Mouse (Mus musculus) MEL (cell line): Measurements from ENCODE around the gene Shcbp1l. TPM values are rescaled to one million over a fixed set of nuclear protein-coding genes. Genes with fewer than 3 reads are reported as not detected.
"Not testable (repeated sequence)": the region's sequence is repeated elsewhere in the genome, so short reads cannot be mapped to it uniquely, and the experiment has no call there.

Experiments used
- DNase-seq: peaks from one replicate; pipeline ENCODE4 v3.0.0; 2011; ENCODE audit warnings: low read depth, low spot score
- H3K27ac ChIP-seq: 2 replicates; pipeline ENCODE4 v1.5.1; 2012; ENCODE audit warnings: low read depth, mild to moderate bottlenecking, control low read depth, low read length, moderate library complexity; ENCODE audit not compliant: control insufficient read depth
- H3K27me3 ChIP-seq, 2 experiments: fragments of 150-350 bp in 1 of 2; sonication (generic) in 1 of 2; 2 replicates each; pipeline ENCODE4 v1.6.1; 2012; ENCODE audit warnings: low read length in 2 of 2, mild to moderate bottlenecking in 2 of 2, improper control_type of control experiment in 1 of 2, moderate library complexity in 1 of 2; ENCODE audit not compliant: insufficient read depth in 2 of 2, control insufficient read depth in 1 of 2
- H3K36me3 ChIP-seq, 2 experiments: 2 replicates each; pipeline ENCODE4 v1.6.1; 2012 to 2014; ENCODE audit warnings: low read length in 2 of 2, improper control_type of control experiment in 1 of 2, inconsistent platforms in 1 of 2, mild to moderate bottlenecking in 1 of 2; ENCODE audit not compliant: insufficient read depth in 2 of 2, control insufficient read depth in 1 of 2
- H3K4me1 ChIP-seq, 2 experiments: fragments of 150-350 bp in 1 of 2; sonication (generic) in 1 of 2; 2 replicates each; pipeline ENCODE4 v1.6.1; 2012; ENCODE audit warnings: low read length in 2 of 2, improper control_type of control experiment in 1 of 2, mild to moderate bottlenecking in 1 of 2; ENCODE audit not compliant: insufficient read depth in 2 of 2, control insufficient read depth in 1 of 2
- H3K4me3 ChIP-seq, 2 experiments: fragments of 150-350 bp in 1 of 2; sonication (generic) in 1 of 2; 2 replicates each; pipeline ENCODE4 v1.5.1; 2012; ENCODE audit warnings: low read depth in 2 of 2, low read length in 2 of 2, mild to moderate bottlenecking in 2 of 2, moderate library complexity in 2 of 2, control low read depth in 1 of 2, improper control_type of control experiment in 1 of 2; ENCODE audit not compliant: control insufficient read depth in 1 of 2, insufficient read depth in 1 of 2
- H3K79me2 ChIP-seq: 2 replicates; pipeline ENCODE4 v1.6.1; 2012; ENCODE audit warnings: mild to moderate bottlenecking, low read length, moderate library complexity; ENCODE audit not compliant: control insufficient read depth, poor library complexity, insufficient read depth
- H3K9ac ChIP-seq: 2 replicates; pipeline ENCODE4 v1.6.1; 2012; ENCODE audit warnings: low read depth, mild to moderate bottlenecking, control low read depth, low read length, moderate library complexity; ENCODE audit not compliant: control insufficient read depth, poor library complexity, severe bottlenecking
- H3K9me3 ChIP-seq: fragments of 150-350 bp; sonication (generic); replicated peaks from 2 replicates; pipeline ENCODE4 v1.6.1; 2012; ENCODE audit warnings: mild to moderate bottlenecking, low read length, improper control_type of control experiment, moderate library complexity; ENCODE audit not compliant: insufficient read depth
- BHLHE40 ChIP-seq: IDR thresholded peaks from 2 replicates; pipeline ENCODE4 v1.6.1; 2012; ENCODE audit warnings: low read depth, mild to moderate bottlenecking, inconsistent platforms, low read length, improper control_type of control experiment, borderline replicate concordance
- CHD1 ChIP-seq: IDR thresholded peaks from 2 replicates; pipeline ENCODE4 v1.6.1; 2012; ENCODE audit warnings: low read depth, mild to moderate bottlenecking, inconsistent platforms, low read length, improper control_type of control experiment
- CTCF ChIP-seq, 3 experiments: IDR thresholded peaks in 2 of 3; conservative IDR thresholded peaks in 1 of 3; 2 replicates each; pipeline ENCODE4 v1.5.1; 2011 to 2012; ENCODE audit warnings: low read length in 3 of 3, low read depth in 2 of 3, mild to moderate bottlenecking in 2 of 3, improper control_type of control experiment in 1 of 3, inconsistent platforms in 1 of 3, mixed read lengths in 1 of 3, moderate library complexity in 1 of 3; ENCODE audit not compliant: control insufficient read depth in 1 of 3, insufficient read depth in 1 of 3, poor library complexity in 1 of 3, severe bottlenecking in 1 of 3
- E2F4 ChIP-seq: IDR thresholded peaks from 2 replicates; pipeline ENCODE4 v1.6.1; 2011; ENCODE audit warnings: low read depth, low read length, improper control_type of control experiment, borderline replicate concordance
- ETS1 ChIP-seq: IDR thresholded peaks from 2 replicates; pipeline ENCODE4 v1.6.1; 2012; ENCODE audit warnings: low read depth, mild to moderate bottlenecking, inconsistent platforms, low read length, improper control_type of control experiment, moderate library complexity
- GATA1 ChIP-seq: IDR thresholded peaks from 2 replicates; pipeline ENCODE4 v1.6.1; 2011; ENCODE audit warnings: low read depth, low read length, improper control_type of control experiment
- HCFC1 ChIP-seq: IDR thresholded peaks from 2 replicates; pipeline ENCODE4 v1.6.1; 2012; ENCODE audit warnings: low read depth, mild to moderate bottlenecking, inconsistent platforms, low read length, improper control_type of control experiment, moderate library complexity
- MAX ChIP-seq: IDR thresholded peaks from 2 replicates; pipeline ENCODE4 v1.6.1; 2011; ENCODE audit warnings: low read length, improper control_type of control experiment
- MXI1 ChIP-seq: IDR thresholded peaks from 2 replicates; pipeline ENCODE4 v1.6.1; 2011; ENCODE audit warnings: mild to moderate bottlenecking, low read depth, low read length, improper control_type of control experiment
- MYC ChIP-seq: IDR thresholded peaks from 2 replicates; pipeline ENCODE4 v1.6.1; 2011; ENCODE audit warnings: low read depth, mild to moderate bottlenecking, low read length, improper control_type of control experiment, moderate library complexity
- NRF1 ChIP-seq: IDR thresholded peaks from 2 replicates; pipeline ENCODE4 v1.6.1; 2014; ENCODE audit warnings: low read depth, mild to moderate bottlenecking, inconsistent platforms, low read length, improper control_type of control experiment, moderate library complexity; ENCODE audit not compliant: poor library complexity, insufficient read depth, severe bottlenecking
- RCOR1 ChIP-seq: IDR thresholded peaks from 2 replicates; pipeline ENCODE4 v1.6.1; 2012; ENCODE audit warnings: low read depth, mild to moderate bottlenecking, inconsistent platforms, low read length, improper control_type of control experiment
- SIN3A ChIP-seq: IDR thresholded peaks from 2 replicates; pipeline ENCODE4 v1.6.1; 2012; ENCODE audit warnings: low read length, improper control_type of control experiment, inconsistent platforms
- TCF12 ChIP-seq: IDR thresholded peaks from 2 replicates; pipeline ENCODE4 v1.6.1; 2014; ENCODE audit warnings: low read depth, mild to moderate bottlenecking, inconsistent platforms, low read length, improper control_type of control experiment, moderate library complexity
- UBTF ChIP-seq: IDR thresholded peaks from 2 replicates; pipeline ENCODE4 v1.6.1; 2012; ENCODE audit warnings: low read depth, mild to moderate bottlenecking, inconsistent platforms, low read length, improper control_type of control experiment, moderate library complexity, borderline replicate concordance; ENCODE audit not compliant: insufficient read depth
- ZC3H11A ChIP-seq: IDR thresholded peaks from 2 replicates; pipeline ENCODE4 v1.6.1; 2012; ENCODE audit warnings: low read depth, mild to moderate bottlenecking, inconsistent platforms, low read length, improper control_type of control experiment
- polyA plus RNA-seq, 2 experiments: library from polyadenylated mRNA; stranded (reverse) in 1 of 2; unstranded in 1 of 2; fragments of >175 nt in 1 of 2; fragments of >200 nt in 1 of 2; gene quantifications; 2 replicates each; pipeline versions ENCODE4 v1.2.1 to v1.2.4; 2012; ENCODE audit warnings: low replicate concordance in 2 of 2, low read depth in 1 of 2; ENCODE audit not compliant: insufficient read length in 2 of 2, insufficient read depth in 1 of 2, missing spikeins in 1 of 2
- total RNA-seq: library from RNA; depleted of rRNA; stranded (reverse); fragments of 300-350 nt; gene quantifications from 2 replicates; pipeline ENCODE4 v1.2.3, GENCODE M21; 2012

Gene Shcbp1l
- total and polyA plus RNA-seq, 3 experiments = 2.4 to 3.7 TPM; not detected in 1

GRCm38 (mm10) chr1:153411723-153412122, 13.2 kb upstream of the Shcbp1l start:
- TF ChIP-seq UBTF = no peak
- TF ChIP-seq ZC3H11A = no peak
- no peak for TF ChIP-seq RCOR1
- TF ChIP-seq E2F4 = no peak
- no peak for TF ChIP-seq NRF1
- Histone ChIP-seq H3K27me3 (no peaks in the 10 kb centered on the region), H3K4me1 (peaks cover 0 to 8% of the 10 kb centered on the region in 2 experiments; a peak in 2 of 4 replicates), H3K9me3 (no peaks in the 10 kb centered on the region), H3K79me2 (peaks cover 6% of the 10 kb centered on the region), H3K9ac (no peak overlapping the region), H3K27ac (no peak overlapping the region), H3K4me3 (no peak overlapping the region), H3K36me3 (peaks cover 0 to 5% of the 10 kb centered on the region in 2 experiments; a peak in 2 of 4 replicates)
- no peak for DNase-seq

- not testable (repeated sequence) for H3K36me3 ChIP-seq, H3K9me3 ChIP-seq, H3K79me2 ChIP-seq, H3K27me3 ChIP-seq, DNase-seq
- H3K4me1 ChIP-seq = peaks cover 0 to 10% of the 10 kb centered on the region in 2 experiments; a peak in 2 of 4 replicates
- peak overlapping the region; percentile 26 to 55 for H3K4me3 ChIP-seq
- peak overlapping the region; percentile 57 for H3K9ac ChIP-seq
- H3K27ac ChIP-seq = peak overlapping the region; percentile 74
These were observed 12.1 kb upstream of the Shcbp1l start for GRCm38 (mm10) chr1:153412663-153413396.

GRCm38 (mm10) chr1:153413397-153414020, 11.5 kb upstream of the Shcbp1l start:
- DNase-seq = peak; percentile 81
- not testable (repeated sequence) for H3K9me3 ChIP-seq, H3K27me3 ChIP-seq, H3K36me3 ChIP-seq, H3K79me2 ChIP-seq
- Histone ChIP-seq H3K27ac (peak overlapping the region; percentile 81), H3K4me1 (peaks cover 0 to 11% of the 10 kb centered on the region in 2 experiments; a peak in 2 of 4 replicates), H3K9ac (peak overlapping the region; percentile 67), H3K4me3 (peak overlapping the region; percentile 26 to 63)
- TF ChIP-seq MAX (peak; percentile 83), SIN3A (peak; percentile 83), ETS1 (peak; percentile 86), HCFC1 (0 out of 2 replicates have a peak, but pooled peaks have one; percentile 38), TCF12 (peak; percentile 43; the same call in 1 of the 2 replicates), MXI1 (peak; percentile 95), MYC (peak; percentile 92), UBTF (0 out of 2 replicates have a peak, but pooled peaks have one; percentile 31), RCOR1 (peak; percentile 75; the same call in 1 of the 2 replicates), CTCF (IDR thresholded peaks at IDR 0.05 in 2 of 3, conservative IDR thresholded peaks at IDR 0.05 in 1 of 3; ENCODE audit: control insufficient read depth in 1 of 3, insufficient read depth in 1 of 3, low read depth in 2 of 3, low read length in 3 of 3, poor library complexity in 1 of 3, severe bottlenecking in 1 of 3) (0 out of 6 replicates have a peak, but pooled peaks of 1 of the 3 experiments have one; percentile 11), CHD1 (peak; percentile 98), GATA1 (peak; percentile 88), BHLHE40 (peak; percentile 24; the same call in 1 of the 2 replicates)
